Comparison of ENCODE assay signal across 8 mouse cellular contexts in genomic region chr7:34939262-34939951, GRCm38 (mm10). TPM values are rescaled to one million over a fixed set of nuclear protein-coding genes. Genes with fewer than 3 reads are reported as not detected.
DNase-seq lines count a peak whose midpoint lies in the region; ATAC-seq and TF ChIP-seq lines count a peak whose summit lies in the region.

No protein-coding gene starts in this region.

- peak overlapping the region; percentile 73 for H3K27ac ChIP-seq in embryonic fibroblast, embryonic 13.5 days (ENCODE audit: insufficient read depth, low read length)
- H3K27ac ChIP-seq in midbrain, embryonic 16.5 days (ENCODE audit: low read length): peak overlapping the region; percentile 63

- no peak overlapping the region for H3K4me2 ChIP-seq in midbrain, embryonic 16.5 days (ENCODE audit: low read length)

- peaks cover 12% of the 10 kb centered on the region for H3K4me1 ChIP-seq in embryonic fibroblast, embryonic 13.5 days (ENCODE audit: control insufficient read depth, insufficient read depth, low read length)
- peaks cover 27% of the 10 kb centered on the region for H3K4me1 ChIP-seq in midbrain, embryonic 16.5 days (ENCODE audit: control insufficient read depth, insufficient read depth, low read length)

- H3K9ac ChIP-seq in midbrain, embryonic 16.5 days (ENCODE audit: low read depth, low read length): no peak overlapping the region

- peak; percentile 59 for DNase-seq in 3134 (ENCODE audit: extremely low read depth, insufficient read length, low spot score)
- DNase-seq in adrenal gland, adult 8-10 months: peak; percentile 31
- DNase-seq in heart, postnatal 36 days: peak; percentile 10 to 26
- peak; percentile 36 to 75 for DNase-seq in layer of hippocampus, adult 8-10 months (ENCODE audit: low spot score in 2 of 2)
- no peak for DNase-seq in yolk sac, embryonic 10.5 days (ENCODE audit: low spot score)
- no peak for DNase-seq in spleen, postnatal 14 days (ENCODE audit: low spot score in 2 of 2)

- no peak overlapping the region for H3K4me3 ChIP-seq in embryonic fibroblast, embryonic 13.5 days (ENCODE audit: insufficient read depth, low read length)
- no peak overlapping the region for H3K4me3 ChIP-seq in midbrain, embryonic 16.5 days (ENCODE audit: low read depth, low read length)

- intact Hi-C loops in heart, postnatal 36 days (cut with DNase I): no loop called here

- TF ChIP-seq POLR2A in embryonic fibroblast, embryonic 13.5 days (IDR thresholded peaks at IDR 0.05; ENCODE audit: low read depth, low read length): no peak

- peak; percentile 54 for ATAC-seq in midbrain, embryonic 16.5 days

- WGBS in midbrain, embryonic 16.5 days: 16% methylated on average over 14 of the region's 14 CpGs

- peaks cover 6% of the 10 kb centered on the region; the same call in 1 of the 2 replicates for H3K36me3 ChIP-seq in midbrain, embryonic 16.5 days (ENCODE audit: control insufficient read depth, insufficient read depth, low read length)

- no peak for TF ChIP-seq CTCF in embryonic fibroblast, embryonic 13.5 days (IDR thresholded peaks at IDR 0.05; ENCODE audit: borderline replicate concordance, insufficient read depth, low read length)

- no peaks in the 10 kb centered on the region; the same call in 1 of the 2 replicates for H3K9me3 ChIP-seq in midbrain, embryonic 16.5 days (replicated peaks; ENCODE audit: control insufficient read depth, low read length, poor library complexity, severe bottlenecking)

- H3K27me3 ChIP-seq in midbrain, embryonic 16.5 days (ENCODE audit: control insufficient read depth, insufficient read depth, low read depth, low read length): no peaks in the 10 kb centered on the region

RNA-seq across cellular contexts. Expression of gene Pepd, which starts 27.2 kb away (rescaled TPM):
- total RNA-seq in adrenal gland, adult 8-10 months (2022): 100 to 1,000 TPM in 2 of 4 experiments, 10 to 100 TPM in 2; 76.5 to 139 (median 99.3) TPM
- 20.7 and 21.8 TPM in 2 replicates for polyA plus RNA-seq in embryonic fibroblast, embryonic 13.5 days (2011; ENCODE audit: insufficient read length, low read depth, missing spikeins)
- 10 to 100 TPM; 24.1 to 25.9 TPM for total RNA-seq in heart, postnatal 36 days (2021)
- 10 to 100 TPM; 31.5 to 40.8 (median 37.0) TPM for total RNA-seq in layer of hippocampus, adult 8-10 months (2022)
- polyA plus RNA-seq in midbrain, embryonic 16.5 days (2015; fragmentation: Nextera tagmentation; extraction: Ambion mirVana): 62.7 and 68.6 TPM in 2 replicates

Comparison
In these comparisons a context has a peak if more than half of its experiments do, and no peak if none do; other contexts are left out.
1. DNase-seq: peak in 3134 (single experiment), adrenal gland, adult 8-10 months (single experiment), heart, postnatal 36 days (2 of 2) and layer of hippocampus, adult 8-10 months (2 of 2); none in yolk sac, embryonic 10.5 days (single experiment) and spleen, postnatal 14 days (0 of 2).